Mouse (Mus musculus): ENCODE measurements at regions not wholly inside any gene's neighbourhood (a gene's known extent, or its start where the extent isn't known, plus 50 kb on each side); places are given as distances from the start of the nearest gene placed in this dataset.

GRCm38 (mm10) chr2:19753479-19753878, 95.9 kb downstream of the Otud1 start:
- Histone ChIP-seq H3K4me1 (no peaks in the 10 kb centered on the region), H3K9me3 (no peaks in the 10 kb centered on the region), H3K27ac (no peak overlapping the region), H3K4me3 (no peak overlapping the region), H3K27me3 (no peaks in the 10 kb centered on the region), H3K9ac (no peak overlapping the region), H3K36me3 (no peaks in the 10 kb centered on the region), H3K4me2 (no peak overlapping the region)
- ATAC-seq (ENCODE audit: insufficient number of reproducible peaks, low FRiP score, low TSS enrichment, low read depth): no peak

- Histone ChIP-seq H3K4me3 (no peak overlapping the region), H3K27me3 (no peaks in the 10 kb centered on the region), H3K9ac (no peak overlapping the region), H3K4me2 (no peak overlapping the region), H3K4me1 (no peaks in the 10 kb centered on the region), H3K27ac (no peak overlapping the region), H3K36me3 (no peaks in the 10 kb centered on the region), H3K9me3 (no peaks in the 10 kb centered on the region)
- WGBS: 72% methylated on average over 4 of the region's 4 CpGs
- no peak for ATAC-seq (ENCODE audit: insufficient number of reproducible peaks, low FRiP score, low TSS enrichment, low read depth)
Measured at GRCm38 (mm10) chr2:19757910-19758309, 100.4 kb downstream of the Otud1 start.

- H3K9ac ChIP-seq: no peak overlapping the region
- no peaks in the 10 kb centered on the region for H3K4me1 ChIP-seq
- 36% methylated on average over 2 of the region's 2 CpGs for WGBS
Measured at GRCm38 (mm10) chr2:19759169-19759568, 101.6 kb downstream of the Otud1 start.

GRCm38 (mm10) chr2:19759577-19759976, 102.0 kb downstream of the Otud1 start:
- no peak overlapping the region for H3K4me2 ChIP-seq
- no peaks in the 10 kb centered on the region for H3K9me3 ChIP-seq
- no peaks in the 10 kb centered on the region for H3K27me3 ChIP-seq
- no peak overlapping the region for H3K9ac ChIP-seq
- H3K36me3 ChIP-seq: no peaks in the 10 kb centered on the region
- H3K27ac ChIP-seq: no peak overlapping the region
- H3K4me1 ChIP-seq: no peaks in the 10 kb centered on the region
- no peak for ATAC-seq (ENCODE audit: insufficient number of reproducible peaks, low FRiP score, low TSS enrichment, low read depth)
- 83% methylated on average over 4 of the region's 6 CpGs for WGBS
- H3K4me3 ChIP-seq: no peak overlapping the region

More at GRCm38 (mm10) chr2:19759169-19759568, 101.6 kb downstream of the Otud1 start:
- Histone ChIP-seq H3K4me3 (no peak overlapping the region), H3K27me3 (no peaks in the 10 kb centered on the region), H3K4me2 (no peak overlapping the region), H3K9me3 (no peaks in the 10 kb centered on the region), H3K27ac (no peak overlapping the region), H3K36me3 (no peaks in the 10 kb centered on the region)
- ATAC-seq (ENCODE audit: insufficient number of reproducible peaks, low FRiP score, low TSS enrichment, low read depth): no peak

- Histone ChIP-seq H3K27me3 (no peaks in the 10 kb centered on the region), H3K36me3 (no peaks in the 10 kb centered on the region), H3K9me3 (no peaks in the 10 kb centered on the region), H3K4me3 (no peak overlapping the region), H3K4me2 (no peak overlapping the region), H3K4me1 (no peaks in the 10 kb centered on the region), H3K27ac (no peak overlapping the region), H3K9ac (no peak overlapping the region)
- 77% methylated on average over 3 of the region's 3 CpGs for WGBS
- no peak for ATAC-seq (ENCODE audit: insufficient number of reproducible peaks, low FRiP score, low TSS enrichment, low read depth)
Measured at GRCm38 (mm10) chr2:19762996-19763395, 105.4 kb downstream of the Otud1 start.

GRCm38 (mm10) chr2:19784913-19785312, 124.7 kb upstream of the Etl4 start:
- Histone ChIP-seq H3K36me3 (no peaks in the 10 kb centered on the region), H3K27ac (no peak overlapping the region), H3K27me3 (no peaks in the 10 kb centered on the region), H3K9ac (no peak overlapping the region), H3K9me3 (no peaks in the 10 kb centered on the region), H3K4me1 (no peaks in the 10 kb centered on the region), H3K4me3 (no peak overlapping the region), H3K4me2 (no peak overlapping the region)
- no peak for ATAC-seq (ENCODE audit: insufficient number of reproducible peaks, low FRiP score, low TSS enrichment, low read depth)
- 85% methylated on average over 2 of the region's 2 CpGs for WGBS

- Histone ChIP-seq H3K4me3 (no peak overlapping the region), H3K4me1 (no peaks in the 10 kb centered on the region), H3K36me3 (no peaks in the 10 kb centered on the region), H3K4me2 (no peak overlapping the region), H3K27ac (no peak overlapping the region), H3K27me3 (no peaks in the 10 kb centered on the region), H3K9me3 (no peaks in the 10 kb centered on the region), H3K9ac (no peak overlapping the region)
- 74% methylated on average over 6 of the region's 6 CpGs for WGBS
- ATAC-seq (ENCODE audit: insufficient number of reproducible peaks, low FRiP score, low TSS enrichment, low read depth): no peak
Measured at GRCm38 (mm10) chr2:19785663-19786260, 123.8 kb upstream of the Etl4 start.

- 54% methylated on average over 6 of the region's 6 CpGs for WGBS
- Histone ChIP-seq H3K9ac (no peak overlapping the region), H3K27ac (no peak overlapping the region), H3K27me3 (no peaks in the 10 kb centered on the region), H3K4me1 (no peaks in the 10 kb centered on the region), H3K4me2 (no peak overlapping the region), H3K4me3 (no peak overlapping the region), H3K36me3 (no peaks in the 10 kb centered on the region), H3K9me3 (no peaks in the 10 kb centered on the region)
- no peak for ATAC-seq (ENCODE audit: insufficient number of reproducible peaks, low FRiP score, low TSS enrichment, low read depth)
Measured at GRCm38 (mm10) chr2:19792177-19792576, 117.4 kb upstream of the Etl4 start.

- Histone ChIP-seq H3K4me2 (no peak overlapping the region), H3K36me3 (no peaks in the 10 kb centered on the region), H3K4me3 (no peak overlapping the region), H3K9ac (no peak overlapping the region), H3K27ac (no peak overlapping the region), H3K9me3 (no peaks in the 10 kb centered on the region), H3K27me3 (no peaks in the 10 kb centered on the region), H3K4me1 (no peaks in the 10 kb centered on the region)
- ATAC-seq (ENCODE audit: insufficient number of reproducible peaks, low FRiP score, low TSS enrichment, low read depth): no peak
- WGBS: 51% methylated on average over 2 of the region's 2 CpGs
Measured at GRCm38 (mm10) chr2:19796790-19797189, 112.8 kb upstream of the Etl4 start.
